Mouse (Mus musculus) kidney, embryonic 15.5 days (tissue): ENCODE data around the gene Polrmt. TPM values are rescaled to one million over a fixed set of nuclear protein-coding genes. Genes with fewer than 3 reads are reported as not detected.
"Not testable (repeated sequence)": the region's sequence is repeated elsewhere in the genome, so short reads cannot be mapped to it uniquely, and the experiment has no call there.

Experiments
- ATAC-seq: fragments of 200-750 bp; cut with Nextera tagmentation; replicated peaks from 2 replicates; pipeline ENCODE4 v1.8.0; 2017; ENCODE audit warnings: moderate TSS enrichment; ENCODE audit not compliant: low FRiP score
- H3K27ac ChIP-seq: fragments of 300-500 bp; sonication (generic); 2 replicates; pipeline ENCODE4 v1.5.1; 2015; ENCODE audit warnings: mild to moderate bottlenecking, inconsistent platforms
- H3K27me3 ChIP-seq: fragments of 300-500 bp; sonication (generic); 2 replicates; pipeline ENCODE4 v1.6.1; 2015; ENCODE audit warnings: inconsistent platforms
- H3K36me3 ChIP-seq: fragments of 300-500 bp; sonication (generic); 2 replicates; pipeline ENCODE4 v1.6.1; 2015; ENCODE audit warnings: inconsistent platforms
- H3K4me1 ChIP-seq: fragments of 300-500 bp; sonication (generic); 2 replicates; pipeline ENCODE4 v1.6.1; 2015; ENCODE audit warnings: inconsistent platforms
- H3K4me2 ChIP-seq: fragments of 300-500 bp; sonication (generic); 2 replicates; pipeline ENCODE4 v1.6.1; 2015; ENCODE audit warnings: moderate library complexity, mild to moderate bottlenecking, inconsistent platforms
- H3K4me3 ChIP-seq: fragments of 300-500 bp; sonication (generic); replicated peaks from 2 replicates; pipeline ENCODE4 v1.5.1; 2015; ENCODE audit warnings: mild to moderate bottlenecking, inconsistent platforms
- H3K9ac ChIP-seq: fragments of 300-500 bp; sonication (generic); 2 replicates; pipeline ENCODE4 v1.6.1; 2015; ENCODE audit warnings: mild to moderate bottlenecking, inconsistent platforms
- H3K9me3 ChIP-seq: fragments of 300-500 bp; sonication (generic); replicated peaks from 2 replicates; pipeline ENCODE4 v1.6.1; 2016; ENCODE audit warnings: inconsistent platforms
- WGBS: fragments of 180-500 bp; shearing (Covaris S2); methylation state at CpG from one replicate; pipeline ENCODE4 v1.1.7; 2015; ENCODE audit warnings: mixed read lengths; 5-methylcytosine and 5-hydroxymethylcytosine counted together
- polyA plus RNA-seq: library from polyadenylated mRNA; unstranded; fragments of >200 nt; fragmentation: Nextera tagmentation; extraction: Ambion mirVana; gene quantifications from 2 replicates; pipeline ENCODE4 v1.2.1, GENCODE M21; 2015

Polrmt gene
- polyA plus RNA-seq, 1 experiment from 2014 or later = 54.4 TPM

DNA sequence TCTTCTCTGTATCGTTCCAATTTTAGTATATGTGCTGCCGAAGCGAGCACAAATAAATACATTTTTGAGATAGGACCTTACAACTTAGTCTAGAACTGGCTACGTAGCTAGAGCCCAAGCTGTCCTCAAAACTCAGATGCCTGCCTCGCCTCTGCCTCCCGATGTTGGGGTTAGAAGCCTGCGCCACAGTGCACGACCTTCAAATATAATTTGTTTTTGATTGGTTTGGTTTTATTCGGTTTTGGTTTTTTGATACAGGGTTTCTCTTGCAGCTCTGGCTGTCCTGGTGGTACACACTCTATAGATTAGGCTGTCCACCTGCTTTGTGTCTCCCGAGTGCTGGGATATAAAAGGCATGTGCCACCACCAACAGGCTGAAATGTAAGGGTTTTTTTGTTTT lies 42.8 kb downstream of the Polrmt start:
- 81% methylated on average over 10 of the region's 10 CpGs for WGBS
- no peak for ATAC-seq
- Histone ChIP-seq H3K27me3 (no peaks in the 10 kb centered on the region), H3K4me3 (peak overlapping the region; percentile 82), H3K4me1 (peaks cover 47% of the 10 kb centered on the region), H3K9ac (peak overlapping the region; percentile 43; the same call in 1 of the 2 replicates), H3K4me2 (peak overlapping the region; percentile 86), H3K36me3 (peaks cover 21% of the 10 kb centered on the region), H3K9me3 (no peaks in the 10 kb centered on the region), H3K27ac (peak overlapping the region; percentile 67)

GRCm38 (mm10) chr10:79702970-79703369 lies 43.4 kb downstream of the Polrmt start:
- peaks cover 17% of the 10 kb centered on the region for H3K36me3 ChIP-seq
- H3K4me2 ChIP-seq, H3K9me3 ChIP-seq, ATAC-seq, H3K27me3 ChIP-seq, H3K27ac ChIP-seq, H3K9ac ChIP-seq, H3K4me3 ChIP-seq: not testable (repeated sequence)
- 90% methylated on average over 4 of the region's 4 CpGs for WGBS
- H3K4me1 ChIP-seq = peaks cover 47% of the 10 kb centered on the region

GRCm38 (mm10) chr10:79701443-79702129 lies 44.8 kb downstream of the Polrmt start:
- Histone ChIP-seq H3K4me3 (no peak overlapping the region), H3K4me2 (no peak overlapping the region), H3K36me3 (peaks cover 5% of the 10 kb centered on the region; the same call in 1 of the 2 replicates), H3K27ac (peak overlapping the region; percentile 68), H3K27me3 (no peaks in the 10 kb centered on the region), H3K9me3 (no peaks in the 10 kb centered on the region), H3K9ac (no peak overlapping the region), H3K4me1 (peaks cover 37% of the 10 kb centered on the region)
- no peak for ATAC-seq
- WGBS = 47% methylated on average over 10 of the region's 10 CpGs

GRCm38 (mm10) chr10:79700676-79701075 lies 45.7 kb downstream of the Polrmt start:
- Histone ChIP-seq H3K4me2 (no peak overlapping the region), H3K27me3 (no peaks in the 10 kb centered on the region), H3K9ac (no peak overlapping the region), H3K27ac (peak overlapping the region; percentile 68), H3K4me1 (peaks cover 37% of the 10 kb centered on the region), H3K9me3 (no peaks in the 10 kb centered on the region), H3K36me3 (no peaks in the 10 kb centered on the region), H3K4me3 (no peak overlapping the region)
- WGBS = 45% methylated on average over 7 of the region's 7 CpGs
- no peak for ATAC-seq

- H3K9ac ChIP-seq = no peak overlapping the region
- no peak overlapping the region for H3K4me3 ChIP-seq
- no peaks in the 10 kb centered on the region for H3K36me3 ChIP-seq
- no peak overlapping the region for H3K4me2 ChIP-seq
- H3K27ac ChIP-seq = no peak overlapping the region
- peaks cover 29% of the 10 kb centered on the region for H3K4me1 ChIP-seq
- no peaks in the 10 kb centered on the region for H3K9me3 ChIP-seq
- no peak for ATAC-seq
- H3K27me3 ChIP-seq = no peaks in the 10 kb centered on the region
- 95% methylated on average over 6 of the region's 6 CpGs for WGBS
These were observed 47.9 kb downstream of the Polrmt start for GRCm38 (mm10) chr10:79698459-79698858.

DNA sequence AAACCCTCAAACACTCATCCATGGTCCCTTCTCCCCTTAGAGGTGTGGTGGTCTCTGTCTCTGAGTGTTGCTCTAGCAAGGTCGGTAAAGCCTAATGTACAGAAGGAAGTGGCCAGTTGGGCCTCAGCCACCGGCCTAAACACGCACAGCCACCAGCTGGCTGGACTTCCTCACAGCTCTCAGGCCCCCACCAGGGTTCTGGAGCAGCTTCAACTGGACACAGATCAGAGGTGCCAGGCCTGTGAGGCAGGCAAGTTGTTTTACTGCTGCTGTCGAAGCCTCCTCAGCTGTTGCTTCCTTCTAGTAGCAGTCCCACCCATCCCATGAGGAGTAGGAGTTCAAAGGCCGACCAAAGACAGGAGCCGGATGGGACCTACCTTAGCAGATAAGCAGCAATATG lies 48.5 kb downstream of the Polrmt start:
- H3K9me3 ChIP-seq = no peaks in the 10 kb centered on the region
- WGBS = 65% methylated on average over 6 of the region's 6 CpGs
- no peak for ATAC-seq
- no peak overlapping the region for H3K27ac ChIP-seq
- no peak overlapping the region for H3K4me2 ChIP-seq
- H3K9ac ChIP-seq = no peak overlapping the region
- H3K27me3 ChIP-seq = no peaks in the 10 kb centered on the region
- peaks cover 29% of the 10 kb centered on the region for H3K4me1 ChIP-seq
- H3K36me3 ChIP-seq = no peaks in the 10 kb centered on the region
- H3K4me3 ChIP-seq = no peak overlapping the region

- ATAC-seq = no peak
- H3K4me2 ChIP-seq = no peak overlapping the region
- peak overlapping the region; percentile 87 for H3K27ac ChIP-seq
- H3K27me3 ChIP-seq = no peaks in the 10 kb centered on the region
- no peak overlapping the region for H3K9ac ChIP-seq
- 0 out of 2 replicates have a peak, but pooled peaks cover 4% of the 10 kb centered on the region for H3K9me3 ChIP-seq
- H3K4me3 ChIP-seq = no peak overlapping the region
- 56% methylated on average over 9 of the region's 9 CpGs for WGBS
- peaks cover 23% of the 10 kb centered on the region for H3K4me1 ChIP-seq
- no peaks in the 10 kb centered on the region for H3K36me3 ChIP-seq
These were observed 50.2 kb downstream of the Polrmt start for GRCm38 (mm10) chr10:79696129-79696651.

DNA sequence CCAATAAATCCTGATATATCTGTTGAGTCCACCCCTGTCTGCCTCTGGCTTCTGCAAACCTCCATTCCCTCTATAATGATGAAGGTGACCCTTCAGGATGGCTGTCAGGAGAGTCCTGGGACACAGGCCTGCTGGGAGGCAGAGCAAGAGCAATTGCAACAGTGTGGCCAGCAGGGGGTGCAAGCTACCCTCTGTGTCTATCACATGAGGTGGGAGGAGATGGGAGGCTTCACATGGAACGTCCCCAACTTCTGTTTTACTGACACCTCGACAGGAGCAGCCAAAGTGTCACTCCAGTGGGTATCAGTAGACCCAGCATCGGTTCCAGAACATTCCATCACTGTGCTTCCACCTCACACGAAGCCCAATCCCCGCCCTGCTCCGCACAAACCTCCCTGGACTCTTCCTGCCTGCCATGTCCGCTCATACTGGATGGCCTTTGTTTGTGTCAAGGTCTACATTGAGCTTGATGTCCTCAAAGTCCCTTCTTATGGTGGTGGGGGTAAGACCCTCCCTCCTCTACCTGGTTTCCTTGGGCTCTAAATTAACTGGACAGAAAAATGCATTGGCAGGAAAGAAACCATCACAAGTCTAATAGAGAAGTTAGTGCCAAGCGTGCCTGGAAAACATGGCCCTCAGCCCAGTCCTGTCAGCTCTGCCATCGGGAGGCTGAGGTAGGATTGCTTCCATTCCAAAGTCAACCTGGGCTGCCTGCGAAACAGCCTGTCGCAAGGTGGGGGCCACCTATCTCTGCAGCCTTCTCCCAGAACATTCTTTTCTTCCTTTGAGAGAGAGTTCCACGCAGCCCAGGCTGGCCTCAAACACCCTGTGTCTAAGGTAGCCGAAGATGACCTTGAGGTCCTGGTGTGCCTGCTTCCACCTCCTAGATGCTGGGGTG lies 50.9 kb downstream of the Polrmt start:
- ATAC-seq = 0 out of 2 replicates have a peak, but pooled peaks have one; percentile 33
- no peak overlapping the region for H3K4me3 ChIP-seq
- H3K4me1 ChIP-seq = peaks cover 17% of the 10 kb centered on the region
- H3K27me3 ChIP-seq = no peaks in the 10 kb centered on the region
- H3K36me3 ChIP-seq = no peaks in the 10 kb centered on the region
- 64% methylated on average over 13 of the region's 13 CpGs for WGBS
- H3K9me3 ChIP-seq = 0 out of 2 replicates have a peak, but pooled peaks cover 4% of the 10 kb centered on the region
- H3K9ac ChIP-seq = no peak overlapping the region
- peak overlapping the region; percentile 87 for H3K27ac ChIP-seq
- no peak overlapping the region for H3K4me2 ChIP-seq

DNA sequence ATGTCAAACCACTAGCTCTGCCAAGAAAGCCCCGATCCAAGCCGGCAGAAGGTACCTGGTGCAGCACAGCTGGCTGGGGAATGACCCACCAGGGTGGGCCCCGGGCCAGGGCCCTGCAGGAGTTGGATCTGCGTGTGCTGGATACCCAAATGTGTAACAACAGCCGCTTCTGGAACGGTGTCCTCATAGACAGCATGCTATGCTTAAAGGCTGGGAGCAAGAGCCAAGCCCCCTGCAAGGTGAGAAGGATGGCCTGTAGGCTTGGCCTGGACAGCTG lies 52.1 kb downstream of the Polrmt start:
- 0 out of 2 replicates have a peak, but pooled peaks cover 4% of the 10 kb centered on the region for H3K9me3 ChIP-seq
- no peak overlapping the region for H3K4me3 ChIP-seq
- peaks cover 16% of the 10 kb centered on the region for H3K4me1 ChIP-seq
- no peaks in the 10 kb centered on the region for H3K27me3 ChIP-seq
- no peak overlapping the region for H3K27ac ChIP-seq
- no peak overlapping the region for H3K4me2 ChIP-seq
- WGBS = 84% methylated on average over 6 of the region's 6 CpGs
- peaks cover 7% of the 10 kb centered on the region for H3K36me3 ChIP-seq
- no peak overlapping the region for H3K9ac ChIP-seq
- ATAC-seq = no peak

DNA sequence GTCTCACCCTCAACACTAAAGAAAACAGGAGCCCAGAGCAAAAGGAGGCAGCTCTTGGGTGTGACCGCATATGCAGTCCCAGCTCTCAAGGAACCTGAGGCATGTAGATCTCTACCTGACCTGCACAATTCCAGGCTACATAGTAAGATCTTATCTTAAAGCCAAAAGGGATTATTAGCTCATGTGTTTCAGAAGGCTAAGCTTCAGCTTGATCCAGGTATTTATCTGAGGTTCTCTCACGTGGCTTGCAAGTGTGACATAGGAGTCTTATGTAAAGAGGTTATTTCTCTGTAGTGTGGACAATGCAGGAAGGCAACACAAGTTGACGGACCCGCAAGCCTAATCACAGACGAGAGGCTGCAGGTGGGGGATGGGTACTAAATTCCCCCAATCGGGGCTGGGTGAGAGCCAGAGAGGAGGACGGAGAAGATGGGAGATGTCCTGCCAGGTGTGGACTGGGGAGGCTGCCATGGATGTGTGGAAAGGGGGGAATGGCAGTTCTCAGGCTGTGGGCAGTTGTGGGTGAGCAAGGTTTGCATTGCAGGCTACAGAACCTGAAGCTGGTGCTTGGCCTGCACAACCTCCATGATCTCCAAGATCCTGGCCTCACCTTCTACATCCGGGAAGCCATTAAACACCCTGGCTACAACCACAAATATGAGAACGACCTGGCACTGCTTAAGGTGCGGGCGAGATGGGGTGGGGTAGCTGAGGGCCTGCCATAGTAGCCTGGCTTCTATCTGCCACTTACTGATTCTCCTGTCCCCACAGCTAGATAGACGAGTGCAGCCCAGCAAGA lies 52.6 kb downstream of the Polrmt start:
- Histone ChIP-seq H3K9ac (no peak overlapping the region), H3K4me2 (no peak overlapping the region), H3K9me3 (0 out of 2 replicates have a peak, but pooled peaks cover 4% of the 10 kb centered on the region), H3K4me3 (no peak overlapping the region), H3K36me3 (peaks cover 13% of the 10 kb centered on the region), H3K27me3 (no peaks in the 10 kb centered on the region), H3K27ac (no peak overlapping the region), H3K4me1 (peaks cover 16% of the 10 kb centered on the region)
- 71% methylated on average over 12 of the region's 12 CpGs for WGBS
- ATAC-seq = no peak

- peaks cover 16% of the 10 kb centered on the region for H3K4me1 ChIP-seq
- no peak for ATAC-seq
- H3K9me3 ChIP-seq = 0 out of 2 replicates have a peak, but pooled peaks cover 4% of the 10 kb centered on the region
- H3K9ac ChIP-seq = no peak overlapping the region
- H3K4me3 ChIP-seq = no peak overlapping the region
- H3K27me3 ChIP-seq = no peaks in the 10 kb centered on the region
- H3K27ac ChIP-seq = no peak overlapping the region
- no peak overlapping the region for H3K4me2 ChIP-seq
- 96% methylated on average over 2 of the region's 2 CpGs for WGBS
- peaks cover 30% of the 10 kb centered on the region for H3K36me3 ChIP-seq
These were observed 54.3 kb downstream of the Polrmt start for GRCm38 (mm10) chr10:79691986-79692548.
